Mouse (Mus musculus) embryonic fibroblast, embryonic 13.5 days (primary cell): ENCODE results near the gene Tapbpl.

ENCODE experiments used
- CTCF ChIP-seq: IDR thresholded peaks from 2 replicates; pipeline ENCODE4 v1.5.1; 2011; ENCODE audit warnings: mild to moderate bottlenecking, control low read depth, low read length, moderate library complexity, borderline replicate concordance; ENCODE audit not compliant: insufficient read depth
- POLR2A ChIP-seq: IDR thresholded peaks from 2 replicates; pipeline ENCODE4 v1.6.1; 2011; ENCODE audit warnings: low read depth, mild to moderate bottlenecking, control low read depth, low read length, moderate library complexity

DNA sequence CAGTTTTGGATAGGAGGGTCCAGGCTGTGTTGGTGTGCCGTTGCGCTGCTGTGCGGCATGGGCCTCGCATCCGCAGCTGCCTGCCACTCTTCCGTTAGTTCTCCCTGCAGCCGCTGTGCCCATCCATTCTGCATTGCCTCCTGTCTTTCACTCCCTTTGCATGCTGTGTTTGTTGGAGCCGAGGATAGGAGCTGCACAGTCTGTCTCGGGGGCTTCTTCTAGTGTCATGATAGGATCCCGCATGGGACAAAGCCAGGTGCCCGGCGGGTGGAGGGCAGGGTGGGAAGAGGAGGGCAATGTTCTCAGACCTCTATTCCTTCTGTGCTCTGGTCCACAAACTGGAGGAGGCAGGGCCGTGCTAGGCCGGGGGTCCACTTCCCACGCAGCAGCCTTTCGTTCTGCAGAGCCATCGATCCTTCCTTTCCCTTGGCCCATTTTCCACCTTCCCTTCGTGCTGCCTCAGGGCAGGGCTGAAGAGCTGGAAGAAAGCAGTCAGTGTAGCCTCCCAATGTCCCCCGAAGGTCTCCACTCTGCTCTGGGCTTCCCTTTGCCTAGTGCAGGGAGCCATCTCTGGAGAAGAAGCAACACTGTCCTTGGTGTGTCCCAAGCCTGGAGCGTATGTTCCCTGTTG lies 10.4 kb downstream of the Tapbpl start:
- TF ChIP-seq POLR2A = no peak
- no peak for TF ChIP-seq CTCF
